Mouse (Mus musculus) kidney, adult 18-20 months (tissue): Measurements from ENCODE around the gene Gm28961.
"Not testable (repeated sequence)": the region's sequence is repeated elsewhere in the genome, so short reads cannot be mapped to it uniquely, and the experiment has no call there.

ENCODE experiments used
- DNase-seq: peaks from one replicate; pipeline ENCODE4 v3.0.0; 2021

Gm28961 gene

DNA sequence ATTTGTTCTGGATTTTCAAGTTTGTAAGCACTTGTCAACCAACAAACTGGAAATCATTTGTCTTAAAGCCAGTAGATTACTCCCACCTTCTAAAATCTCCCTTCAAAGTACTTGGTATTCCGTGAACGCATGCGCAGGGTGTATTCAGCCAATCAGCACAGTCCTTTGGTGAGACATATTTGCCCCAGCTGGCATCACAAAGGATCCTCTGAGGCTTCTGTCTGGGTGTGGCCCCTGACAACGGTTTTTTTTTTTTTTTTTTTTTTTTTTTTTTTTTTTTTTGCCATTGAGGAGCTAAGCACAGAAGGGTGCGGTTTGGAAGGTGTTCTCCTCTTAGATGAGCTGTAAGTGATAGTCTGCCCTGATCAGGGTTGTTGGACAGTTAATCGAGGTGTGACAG lies at the start of gene Gm28961:
Gm28961 (plus strand) TSS at position 301 of the 400 bp plus-strand sequence.
- DNase-seq, result not testable (repeated sequence)
